Mouse (Mus musculus): ENCODE measurements around the gene Bod1.

Bod1 gene

GRCm38 (mm10) chr11:31669172-31669869 lies 2.4 kb downstream of the Bod1 start:
- no peak for DNase-seq (ENCODE audit: low spot score in 2 of 2)

DNA sequence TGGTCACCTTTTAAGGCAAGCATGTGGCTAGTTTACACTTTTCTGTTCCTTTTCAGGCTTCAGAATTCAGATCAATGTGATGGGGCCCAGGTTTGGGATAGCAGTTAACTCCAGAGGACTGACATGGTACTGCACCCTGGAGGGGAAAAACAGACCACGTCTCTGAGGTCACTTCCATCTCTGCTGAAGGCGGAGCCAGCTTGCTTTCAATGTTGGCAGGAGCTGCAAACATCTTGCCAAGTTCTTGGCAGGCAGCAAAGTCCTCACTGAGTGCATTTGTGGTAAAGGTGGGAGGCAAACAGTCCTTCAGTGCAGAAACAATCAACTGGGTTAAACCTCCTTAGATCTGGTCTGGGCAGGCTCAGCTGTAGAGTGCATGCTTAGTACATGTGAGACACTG lies 7.5 kb downstream of the Bod1 start:
- DNase-seq (ENCODE audit: low spot score in 2 of 2): no peak

DNA sequence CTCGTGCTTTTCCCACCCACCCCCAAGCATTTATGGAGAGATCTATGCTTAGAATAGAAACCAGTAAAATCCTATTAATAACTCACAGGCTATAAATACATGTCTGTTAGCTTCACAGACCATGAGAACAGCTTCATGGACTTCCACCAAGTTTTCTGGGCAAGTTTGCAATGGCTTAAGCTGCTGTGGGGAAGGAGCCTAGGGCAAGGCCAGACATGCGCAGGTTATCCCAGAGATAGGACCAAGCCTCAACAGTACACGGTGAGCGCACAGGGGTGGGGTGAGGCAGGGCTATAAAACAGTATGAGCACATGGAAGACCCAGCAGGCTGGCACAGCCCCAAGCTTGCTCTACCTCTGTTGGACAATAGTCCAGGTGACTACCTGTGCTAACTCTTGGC lies 8.2 kb downstream of the Bod1 start:
- DNase-seq (ENCODE audit: low spot score in 2 of 2): no peak

GRCm38 (mm10) chr11:31662872-31663446 lies 8.7 kb downstream of the Bod1 start:
- no peak for DNase-seq (ENCODE audit: low spot score in 2 of 2)

GRCm38 (mm10) chr11:31662214-31662613 lies 9.5 kb downstream of the Bod1 start:
- no peak for DNase-seq (ENCODE audit: low spot score in 2 of 2)

DNA sequence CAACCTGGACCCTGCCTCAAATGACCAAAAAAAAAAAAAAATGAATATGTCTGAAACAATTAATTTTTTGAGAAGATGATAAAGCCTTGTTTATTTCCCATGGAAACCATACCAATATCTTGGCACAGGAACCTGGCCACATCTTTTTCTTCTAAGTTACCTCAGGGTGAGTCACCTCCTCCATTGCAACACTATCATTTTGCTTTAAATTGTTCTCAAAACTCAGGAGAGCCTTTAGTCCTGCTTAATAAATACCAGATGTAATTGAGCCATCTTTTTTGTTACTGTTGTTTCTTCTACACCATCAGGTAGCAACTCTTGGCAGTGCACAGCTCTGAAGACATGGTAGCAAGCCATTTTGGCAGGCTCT lies 13.9 kb downstream of the Bod1 start:
- no peak for DNase-seq (ENCODE audit: low spot score in 2 of 2)

- no peak for DNase-seq (ENCODE audit: low spot score in 2 of 2)
Measured at GRCm38 (mm10) chr11:31657168-31657805, 14.4 kb downstream of the Bod1 start.

DNA sequence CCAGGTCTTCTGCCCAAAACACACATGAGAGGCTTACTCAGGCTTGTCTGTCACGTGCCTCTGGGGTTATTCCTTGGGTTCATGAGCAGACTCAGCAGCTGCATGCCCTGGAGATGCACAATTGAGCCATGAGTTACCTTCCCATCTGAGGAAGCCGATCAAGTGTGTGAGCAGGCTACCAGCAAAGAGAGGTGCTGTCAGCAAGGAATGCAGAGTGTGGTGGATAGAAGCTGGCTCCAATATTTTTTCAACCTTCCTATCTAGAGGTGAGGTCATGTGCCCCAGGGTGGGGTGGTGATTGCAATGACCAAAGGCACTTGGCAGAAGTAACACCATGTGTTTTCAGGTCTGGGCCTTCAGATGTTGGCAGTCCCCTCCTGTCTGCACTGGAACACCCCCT lies 22.2 kb downstream of the Bod1 start:
- no peak for DNase-seq (ENCODE audit: low spot score in 2 of 2)

DNA sequence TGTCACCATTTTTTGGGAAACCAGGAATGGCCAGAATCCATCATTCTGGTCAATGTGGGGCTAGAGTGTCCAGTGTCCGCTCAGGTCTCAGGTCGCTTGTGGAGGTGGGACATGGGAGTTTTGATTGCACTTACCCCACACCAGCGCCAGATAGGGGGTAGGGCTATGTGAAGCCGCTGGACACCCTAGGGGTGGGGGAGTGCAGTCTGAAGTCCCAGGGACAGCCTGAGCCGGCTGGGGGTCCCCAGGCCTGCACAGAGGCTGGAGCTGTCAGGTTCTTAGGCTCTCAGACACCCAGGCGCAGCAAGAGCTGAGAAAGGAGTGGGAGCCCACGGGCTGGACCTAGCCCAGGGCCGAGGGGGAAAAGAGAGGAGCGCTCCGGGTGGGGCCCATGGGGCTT lies 24.4 kb downstream of the Bod1 start:
- DNase-seq (ENCODE audit: low spot score in 2 of 2): no peak

- no peak for DNase-seq (ENCODE audit: low spot score in 2 of 2)
Measured at GRCm38 (mm10) chr11:31646571-31646970, 25.1 kb downstream of the Bod1 start.

DNA sequence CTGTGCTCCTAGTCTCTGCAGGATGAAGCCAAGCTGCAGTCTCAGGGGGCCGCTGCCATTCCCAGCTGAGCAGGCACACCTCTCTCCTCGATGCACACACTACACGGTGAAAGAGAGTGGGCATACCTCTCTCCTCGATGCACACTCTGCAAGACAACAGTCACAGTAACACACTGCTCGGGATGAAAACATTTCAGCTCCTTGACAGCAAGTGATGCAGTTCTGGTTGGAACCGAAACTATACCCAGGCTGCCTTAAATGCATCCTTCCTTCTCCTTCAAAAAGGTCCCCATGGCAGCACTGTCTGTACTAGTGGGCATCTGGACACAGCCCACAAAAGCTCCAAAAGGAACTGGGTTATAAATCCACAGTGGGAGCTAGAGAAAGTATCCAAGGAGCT lies 28.6 kb downstream of the Bod1 start:
- no peak for DNase-seq (ENCODE audit: low spot score in 2 of 2)

DNA sequence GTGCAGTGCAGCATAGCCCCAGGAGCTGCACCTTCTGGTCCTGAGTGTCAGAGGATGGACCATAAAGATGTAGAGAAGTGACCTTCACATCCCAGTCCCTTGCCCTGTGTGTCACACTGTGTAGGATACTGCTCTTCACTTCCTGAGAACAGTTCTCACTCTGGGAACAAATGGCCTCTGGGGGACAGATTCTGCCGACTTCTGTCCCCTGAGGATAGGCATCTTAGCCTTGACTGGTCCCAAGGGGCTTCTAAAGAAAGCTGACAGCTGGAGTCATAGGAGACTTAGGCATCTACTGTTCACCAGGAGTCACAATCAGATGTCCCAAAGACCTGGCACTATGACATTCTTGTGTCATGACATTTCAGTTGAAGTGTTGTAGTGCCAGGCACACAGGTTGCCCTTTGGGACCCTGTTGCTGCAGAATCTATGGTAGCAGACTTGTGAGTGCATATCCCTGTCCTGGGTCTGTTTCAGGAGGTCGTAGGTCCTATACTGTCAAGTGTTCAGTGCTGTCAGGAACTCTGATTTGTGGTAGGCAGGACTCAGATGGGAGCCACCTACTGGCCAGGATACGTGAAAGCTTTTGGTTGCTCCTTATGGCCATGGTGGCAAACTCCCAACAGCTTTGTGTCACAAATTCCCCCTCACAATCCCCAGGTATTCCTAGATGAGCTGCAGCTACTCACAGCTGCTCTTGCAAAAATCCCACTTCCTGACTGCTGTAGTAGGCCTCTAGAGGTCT lies 30.4 kb downstream of the Bod1 start:
- no peak for DNase-seq (ENCODE audit: low spot score in 2 of 2)

DNA sequence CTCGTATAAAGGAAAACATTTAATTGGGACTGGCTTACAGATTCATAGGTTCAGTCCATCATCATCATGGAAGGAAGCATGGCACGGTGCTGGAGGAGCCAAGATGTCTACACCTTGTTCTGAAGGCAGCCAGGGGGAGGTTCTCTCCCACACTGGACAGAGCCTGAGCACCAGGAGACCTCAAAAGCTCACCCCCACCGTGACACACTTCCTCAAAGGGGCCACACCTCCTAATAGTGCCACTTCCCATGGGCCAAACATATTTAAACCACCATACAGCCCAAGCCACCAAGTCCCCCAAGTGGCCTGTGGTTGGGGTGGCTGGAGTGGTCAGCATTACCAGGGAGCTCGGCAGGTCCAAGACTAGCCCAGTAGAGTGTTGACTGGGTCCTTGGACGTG lies 31.5 kb downstream of the Bod1 start:
- no peak for DNase-seq (ENCODE audit: low spot score in 2 of 2)

DNA sequence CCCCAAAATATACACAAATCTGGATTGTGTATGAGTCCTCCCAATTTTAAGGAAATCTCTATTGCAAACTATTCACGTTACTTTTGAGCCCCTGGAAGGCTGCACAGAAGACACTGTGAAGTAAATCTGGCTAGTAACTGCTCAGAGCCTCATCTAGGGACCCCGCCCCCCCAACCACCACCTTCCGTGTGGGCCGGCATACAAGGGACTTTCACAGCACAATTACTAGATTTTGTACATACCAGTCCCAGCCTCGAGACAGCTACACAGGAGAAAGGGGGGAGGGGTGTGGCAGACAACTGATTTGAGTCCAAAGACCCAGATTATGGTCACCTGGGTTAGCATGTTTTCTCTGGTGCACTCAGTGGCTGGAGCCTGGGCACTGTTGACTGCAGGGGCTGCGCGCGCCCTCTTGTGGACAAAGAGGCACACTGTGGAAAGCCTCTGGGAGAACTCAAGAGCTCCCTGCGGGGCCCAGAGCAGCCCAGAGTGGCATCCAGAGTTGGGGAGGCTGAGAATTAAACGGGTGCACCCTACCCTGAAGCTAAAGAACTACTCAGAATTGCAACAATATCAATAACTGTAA lies 33.8 kb downstream of the Bod1 start:
- DNase-seq (ENCODE audit: low spot score in 2 of 2): peak; percentile 11 to 28

DNA sequence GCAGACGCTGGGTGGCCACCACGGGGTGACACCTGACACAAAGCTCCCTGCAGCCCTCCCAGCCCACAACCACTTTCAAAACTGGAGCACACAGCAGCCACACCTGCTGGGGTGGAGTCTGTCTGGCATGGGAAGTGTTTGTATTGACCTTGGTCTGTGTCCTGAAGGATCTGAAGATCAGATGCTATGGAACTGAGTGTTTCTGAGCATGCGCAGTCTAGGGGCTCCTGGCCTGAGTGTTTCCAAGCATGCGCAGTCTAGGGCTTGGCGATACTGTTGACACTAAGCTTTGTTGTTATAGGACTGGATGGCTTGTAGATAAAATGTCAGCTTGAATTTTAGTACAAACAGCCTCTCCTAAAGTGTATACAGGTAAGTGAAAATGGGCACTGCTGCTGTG lies 43.0 kb downstream of the Bod1 start:
- DNase-seq (ENCODE audit: low spot score in 2 of 2): no peak

GRCm38 (mm10) chr11:31620796-31621195 lies 50.9 kb downstream of the Bod1 start:
- DNase-seq (ENCODE audit: low spot score in 2 of 2): no peak

- DNase-seq (ENCODE audit: low spot score in 2 of 2): no peak
Measured at GRCm38 (mm10) chr11:31617797-31618196, 53.9 kb downstream of the Bod1 start.

- no peak for DNase-seq (ENCODE audit: low spot score in 2 of 2)
Measured at GRCm38 (mm10) chr11:31617236-31617635, 54.4 kb downstream of the Bod1 start.

GRCm38 (mm10) chr11:31616722-31617121 lies 55.0 kb downstream of the Bod1 start:
- no peak for DNase-seq (ENCODE audit: low spot score in 2 of 2)
